Mouse (Mus musculus) olfactory bulb, adult 2 months (tissue): ENCODE results near the gene Troap.

Experiments used
- CTCF ChIP-seq: fragments of 200-500 bp; IDR thresholded peaks from 2 replicates; pipeline ENCODE4 v1.5.1; 2012; ENCODE audit warnings: low read depth, mild to moderate bottlenecking, low read length, moderate library complexity; ENCODE audit not compliant: insufficient read depth
- POLR2A ChIP-seq: fragments of 200-500 bp; IDR thresholded peaks from 2 replicates; pipeline ENCODE4 v1.6.1; 2012; ENCODE audit warnings: mild to moderate bottlenecking, low read depth, low read length, moderate library complexity; ENCODE audit not compliant: insufficient read depth

DNA sequence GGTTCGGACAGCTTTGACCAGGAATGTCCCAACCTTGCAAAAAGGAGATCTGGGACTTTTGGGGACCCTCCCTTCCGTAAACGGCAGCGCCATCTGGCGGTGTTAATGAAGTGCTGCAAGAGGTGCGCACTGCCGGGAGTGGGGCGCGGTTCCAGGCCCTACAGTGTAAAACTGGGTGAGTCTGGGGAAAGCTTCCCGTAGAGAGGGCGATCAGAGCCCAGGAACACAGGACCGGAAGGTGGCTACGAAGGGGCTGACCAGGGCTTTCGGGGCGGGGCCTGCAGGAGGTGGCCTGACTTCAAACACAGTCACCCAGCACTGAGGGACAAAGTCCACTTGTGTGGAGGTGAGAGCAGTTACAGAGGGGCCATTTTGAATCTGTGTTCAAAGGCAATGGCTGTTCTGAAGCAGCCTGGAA lies 24.8 kb downstream of the Troap start:
- TF ChIP-seq CTCF (peak; percentile 76), POLR2A (no peak)
